Mouse (Mus musculus): ENCODE measurements around the gene Hdgf. TPM values are rescaled to one million over a fixed set of nuclear protein-coding genes. Genes with fewer than 3 reads are reported as not detected.
A peak's percentile ranks its signal among the peaks of the same experiment; 100 is the strongest.

The Hdgf gene
- polyA plus RNA-seq, 1 experiment, result not detected

- no peak for TF ChIP-seq CTCF (IDR thresholded peaks at IDR 0.05; ENCODE audit: insufficient read depth, low read depth, low read length)
- under 1% methylated on average over 30 of the region's 30 CpGs for WGBS
- H3K4me3 ChIP-seq (ENCODE audit: insufficient read depth, low read depth, low read length), result peak within 1 kb of the TSS; percentile 71
- peak within 1 kb of the TSS; percentile 33; the same call in 1 of the 2 replicates for H3K27ac ChIP-seq (ENCODE audit: insufficient read depth, low read depth, low read length)
- no peaks in the 10 kb centered on the region for H3K4me1 ChIP-seq (ENCODE audit: control insufficient read depth, insufficient read depth, low read length)
Measured at GRCm38 (mm10) chr3:87919336-87920108, 13.4 kb downstream of the Hdgf start, which contains the start of gene Mrpl24. Gene Mrpl24, plus strand, starts transcription at chr3:87919506.

- Histone ChIP-seq H3K4me3 (ENCODE audit: insufficient read depth, low read depth, low read length) (no peak overlapping the region), H3K4me1 (ENCODE audit: control insufficient read depth, insufficient read depth, low read length) (no peaks in the 10 kb centered on the region), H3K27ac (ENCODE audit: insufficient read depth, low read depth, low read length) (no peak overlapping the region)
- TF ChIP-seq CTCF (IDR thresholded peaks at IDR 0.05; ENCODE audit: insufficient read depth, low read depth, low read length) (no peak), POLR2A (IDR thresholded peaks at IDR 0.05; ENCODE audit: insufficient read depth, low read depth, low read length) (no peak)
- 67% methylated on average over 9 of the region's 9 CpGs for WGBS
Measured at GRCm38 (mm10) chr3:87920270-87920943, 14.3 kb downstream of the Hdgf start.

GRCm38 (mm10) chr3:87924996-87925395 is 18.9 kb downstream of the Hdgf start:
- no peak overlapping the region for H3K4me3 ChIP-seq (ENCODE audit: insufficient read depth, low read depth, low read length)
- no peak overlapping the region for H3K27ac ChIP-seq (ENCODE audit: insufficient read depth, low read depth, low read length)
- TF ChIP-seq POLR2A (IDR thresholded peaks at IDR 0.05; ENCODE audit: insufficient read depth, low read depth, low read length) (no peak), CTCF (IDR thresholded peaks at IDR 0.05; ENCODE audit: insufficient read depth, low read depth, low read length) (no peak)
- 90% methylated on average over 7 of the region's 7 CpGs for WGBS
- no peaks in the 10 kb centered on the region; the same call in 1 of the 2 replicates for H3K4me1 ChIP-seq (ENCODE audit: control insufficient read depth, insufficient read depth, low read length)

- TF ChIP-seq CTCF (IDR thresholded peaks at IDR 0.05; ENCODE audit: insufficient read depth, low read depth, low read length), result no peak
- TF ChIP-seq POLR2A (IDR thresholded peaks at IDR 0.05; ENCODE audit: insufficient read depth, low read depth, low read length), result no peak
- 90% methylated on average over 5 of the region's 5 CpGs for WGBS
- Histone ChIP-seq H3K27ac (ENCODE audit: insufficient read depth, low read depth, low read length) (no peak overlapping the region), H3K4me1 (ENCODE audit: control insufficient read depth, insufficient read depth, low read length) (peaks cover 4% of the 10 kb centered on the region), H3K4me3 (ENCODE audit: insufficient read depth, low read depth, low read length) (no peak overlapping the region)
Measured at GRCm38 (mm10) chr3:87927452-87927851, 21.3 kb downstream of the Hdgf start.

GRCm38 (mm10) chr3:87929341-87930077 is 23.4 kb downstream of the Hdgf start:
- Histone ChIP-seq H3K27ac (ENCODE audit: insufficient read depth, low read depth, low read length) (peak overlapping the region; percentile 68; the same call in 1 of the 2 replicates), H3K4me3 (ENCODE audit: insufficient read depth, low read depth, low read length) (peak overlapping the region; percentile 81), H3K4me1 (ENCODE audit: control insufficient read depth, insufficient read depth, low read length) (peaks cover 5% of the 10 kb centered on the region)
- TF ChIP-seq CTCF (IDR thresholded peaks at IDR 0.05; ENCODE audit: insufficient read depth, low read depth, low read length), result no peak
- TF ChIP-seq POLR2A (IDR thresholded peaks at IDR 0.05; ENCODE audit: insufficient read depth, low read depth, low read length), result no peak
- WGBS, result 4% methylated on average over 26 of the region's 26 CpGs

- whole genome bisulfite sequencing, result under 1% methylated on average over 78 of the region's 78 CpGs
- Histone ChIP-seq H3K27ac (ENCODE audit: insufficient read depth, low read depth, low read length) (peak within 1 kb of the TSS; percentile 68; the same call in 1 of the 2 replicates), H3K4me3 (ENCODE audit: insufficient read depth, low read depth, low read length) (peak within 1 kb of the TSS; percentile 81), H3K4me1 (ENCODE audit: control insufficient read depth, insufficient read depth, low read length) (peaks cover 8% of the 10 kb centered on the region)
- TF ChIP-seq CTCF (IDR thresholded peaks at IDR 0.05; ENCODE audit: insufficient read depth, low read depth, low read length), result peak; percentile 86
- TF ChIP-seq POLR2A (IDR thresholded peaks at IDR 0.05; ENCODE audit: insufficient read depth, low read depth, low read length), result peak; percentile 50
Measured at GRCm38 (mm10) chr3:87930078-87930795, 24.1 kb downstream of the Hdgf start, which contains the start of the genes Isg20l2 and Rrnad1. Gene Isg20l2, plus strand, starts transcription at chr3:87930314. Gene Rrnad1, minus strand, starts transcription at chr3:87930717.

GRCm38 (mm10) chr3:87934026-87934425 is 27.9 kb downstream of the Hdgf start:
- no peak for TF ChIP-seq POLR2A (IDR thresholded peaks at IDR 0.05; ENCODE audit: insufficient read depth, low read depth, low read length)
- TF ChIP-seq CTCF (IDR thresholded peaks at IDR 0.05; ENCODE audit: insufficient read depth, low read depth, low read length), result no peak
- 46% methylated on average over 5 of the region's 5 CpGs for WGBS
- no peak overlapping the region for H3K4me3 ChIP-seq (ENCODE audit: insufficient read depth, low read depth, low read length)
- no peak overlapping the region for H3K27ac ChIP-seq (ENCODE audit: insufficient read depth, low read depth, low read length)
- H3K4me1 ChIP-seq (ENCODE audit: control insufficient read depth, insufficient read depth, low read length), result peaks cover 13% of the 10 kb centered on the region

- TF ChIP-seq POLR2A (IDR thresholded peaks at IDR 0.05; ENCODE audit: insufficient read depth, low read depth, low read length), result no peak
- no peak for TF ChIP-seq CTCF (IDR thresholded peaks at IDR 0.05; ENCODE audit: insufficient read depth, low read depth, low read length)
- WGBS, result 45% methylated on average over 4 of the region's 4 CpGs
- Histone ChIP-seq H3K27ac (ENCODE audit: insufficient read depth, low read depth, low read length) (no peak overlapping the region), H3K4me1 (ENCODE audit: control insufficient read depth, insufficient read depth, low read length) (peaks cover 13% of the 10 kb centered on the region), H3K4me3 (ENCODE audit: insufficient read depth, low read depth, low read length) (no peak overlapping the region)
Measured at GRCm38 (mm10) chr3:87934501-87934900, 28.4 kb downstream of the Hdgf start.

All from olfactory bulb, adult 2 months (tissue).